Mouse (Mus musculus) midbrain, embryonic 13.5 days (tissue): ENCODE data around the gene Eno3. TPM values are rescaled to one million over a fixed set of nuclear protein-coding genes. Genes with fewer than 3 reads are reported as not detected.

Experiments
- ATAC-seq: fragments of 200-750 bp; cut with Nextera tagmentation; 2 replicates; pipeline ENCODE4 v1.8.0; 2017; ENCODE audit warnings: mild to moderate bottlenecking, moderate TSS enrichment, moderate library complexity
- H3K27ac ChIP-seq: fragments of 300-500 bp; sonication (generic); 2 replicates; pipeline ENCODE4 v1.5.1; 2015; ENCODE audit warnings: inconsistent platforms, mild to moderate bottlenecking, moderate library complexity
- H3K27me3 ChIP-seq: fragments of 300-500 bp; sonication (generic); 2 replicates; pipeline ENCODE4 v1.6.1; 2015; ENCODE audit warnings: mild to moderate bottlenecking, inconsistent platforms
- H3K36me3 ChIP-seq: fragments of 300-500 bp; sonication (generic); 2 replicates; pipeline ENCODE4 v1.6.1; 2015; ENCODE audit warnings: mild to moderate bottlenecking, inconsistent platforms
- H3K4me1 ChIP-seq: fragments of 300-500 bp; sonication (generic); replicated peaks from 2 replicates; pipeline ENCODE4 v1.6.1; 2015; ENCODE audit warnings: inconsistent platforms
- H3K4me2 ChIP-seq: fragments of 300-500 bp; sonication (generic); replicated peaks from 2 replicates; pipeline ENCODE4 v1.6.1; 2015; ENCODE audit warnings: moderate library complexity, mild to moderate bottlenecking, inconsistent platforms
- H3K4me3 ChIP-seq: fragments of 300-500 bp; sonication (generic); replicated peaks from 2 replicates; pipeline ENCODE4 v1.5.1; 2015; ENCODE audit warnings: mild to moderate bottlenecking, inconsistent platforms
- H3K9ac ChIP-seq: fragments of 300-500 bp; sonication (generic); replicated peaks from 2 replicates; pipeline ENCODE4 v1.6.1; 2015; ENCODE audit warnings: mild to moderate bottlenecking, inconsistent platforms
- H3K9me3 ChIP-seq: fragments of 300-500 bp; sonication (generic); 2 replicates; pipeline ENCODE4 v1.6.1; 2016; ENCODE audit warnings: mild to moderate bottlenecking, inconsistent platforms
- WGBS: fragments of 180-500 bp; shearing (Covaris S2); methylation state at CpG from one replicate; pipeline ENCODE4 v1.1.7; 2015; 5-methylcytosine and 5-hydroxymethylcytosine counted together
- polyA plus RNA-seq: library from polyadenylated mRNA; unstranded; fragments of >200 nt; fragmentation: Nextera tagmentation; extraction: Ambion mirVana; gene quantifications from 2 replicates; pipeline ENCODE4 v1.2.1, GENCODE M21; 2015

Eno3 gene
- polyA plus RNA-seq, 1 experiment from 2014 or later: 9.5 TPM

GRCm38 (mm10) chr11:70678092-70678491 lies 21.1 kb downstream of the Eno3 start:
- peaks cover 70% of the 10 kb centered on the region for H3K36me3 ChIP-seq
- H3K4me1 ChIP-seq: peaks cover 20% of the 10 kb centered on the region
- no peak overlapping the region for H3K4me3 ChIP-seq
- no peaks in the 10 kb centered on the region for H3K27me3 ChIP-seq
- 88% methylated on average over 9 of the region's 9 CpGs for WGBS
- H3K9ac ChIP-seq: no peak overlapping the region
- H3K4me2 ChIP-seq: no peak overlapping the region
- H3K27ac ChIP-seq: no peak overlapping the region
- H3K9me3 ChIP-seq: no peaks in the 10 kb centered on the region
- ATAC-seq: no peak

- H3K4me2 ChIP-seq: no peak overlapping the region
- peaks cover 22% of the 10 kb centered on the region for H3K4me1 ChIP-seq
- 82% methylated on average over 2 of the region's 2 CpGs for WGBS
- no peaks in the 10 kb centered on the region for H3K27me3 ChIP-seq
- no peak for ATAC-seq
- no peak overlapping the region for H3K4me3 ChIP-seq
- no peak overlapping the region for H3K9ac ChIP-seq
- H3K36me3 ChIP-seq: peaks cover 73% of the 10 kb centered on the region
- H3K27ac ChIP-seq: no peak overlapping the region
- no peaks in the 10 kb centered on the region for H3K9me3 ChIP-seq
These were observed 21.6 kb downstream of the Eno3 start for GRCm38 (mm10) chr11:70678576-70678975.

GRCm38 (mm10) chr11:70679361-70679760 lies 22.4 kb downstream of the Eno3 start:
- H3K4me1 ChIP-seq: peaks cover 22% of the 10 kb centered on the region
- H3K9me3 ChIP-seq: no peaks in the 10 kb centered on the region
- no peak for ATAC-seq
- H3K27me3 ChIP-seq: no peaks in the 10 kb centered on the region
- no peak overlapping the region for H3K9ac ChIP-seq
- H3K27ac ChIP-seq: no peak overlapping the region
- no peak overlapping the region for H3K4me2 ChIP-seq
- no peak overlapping the region for H3K4me3 ChIP-seq
- peaks cover 73% of the 10 kb centered on the region for H3K36me3 ChIP-seq
- WGBS: 95% methylated on average over 8 of the region's 8 CpGs

GRCm38 (mm10) chr11:70679894-70680293 lies 22.9 kb downstream of the Eno3 start:
- Histone ChIP-seq H3K27me3 (no peaks in the 10 kb centered on the region), H3K4me3 (no peak overlapping the region), H3K9ac (no peak overlapping the region), H3K4me2 (no peak overlapping the region), H3K4me1 (peaks cover 22% of the 10 kb centered on the region), H3K9me3 (no peaks in the 10 kb centered on the region), H3K36me3 (peaks cover 72% of the 10 kb centered on the region), H3K27ac (no peak overlapping the region)
- ATAC-seq: no peak
- 97% methylated on average over 6 of the region's 8 CpGs for WGBS

GRCm38 (mm10) chr11:70681170-70681569 lies 24.2 kb downstream of the Eno3 start:
- Histone ChIP-seq H3K4me2 (no peak overlapping the region), H3K9ac (peak overlapping the region; percentile 46; the same call in 1 of the 2 replicates), H3K36me3 (peaks cover 68% of the 10 kb centered on the region), H3K27me3 (no peaks in the 10 kb centered on the region), H3K9me3 (no peaks in the 10 kb centered on the region), H3K27ac (peak overlapping the region; percentile 79), H3K4me1 (peaks cover 26% of the 10 kb centered on the region), H3K4me3 (no peak overlapping the region)
- 0 out of 2 replicates have a peak, but pooled peaks have one; percentile 12 for ATAC-seq
- 67% methylated on average over 12 of the region's 12 CpGs for WGBS

- peak overlapping the region; percentile 32; the same call in 1 of the 2 replicates for H3K9ac ChIP-seq
- peaks cover 60% of the 10 kb centered on the region for H3K36me3 ChIP-seq
- H3K4me3 ChIP-seq: no peak overlapping the region
- H3K9me3 ChIP-seq: no peaks in the 10 kb centered on the region
- peak overlapping the region; percentile 79 for H3K27ac ChIP-seq
- H3K4me1 ChIP-seq: peaks cover 35% of the 10 kb centered on the region
- 15% methylated on average over 10 of the region's 11 CpGs for WGBS
- H3K27me3 ChIP-seq: no peaks in the 10 kb centered on the region
- peak; percentile 84 for ATAC-seq
- H3K4me2 ChIP-seq: peak overlapping the region; percentile 12; the same call in 1 of the 2 replicates
These were observed 25.0 kb downstream of the Eno3 start for GRCm38 (mm10) chr11:70681897-70682581.

- Histone ChIP-seq H3K4me1 (peaks cover 46% of the 10 kb centered on the region), H3K9ac (no peak overlapping the region), H3K4me3 (no peak overlapping the region), H3K9me3 (no peaks in the 10 kb centered on the region), H3K27ac (no peak overlapping the region), H3K36me3 (peaks cover 54% of the 10 kb centered on the region), H3K4me2 (no peak overlapping the region), H3K27me3 (no peaks in the 10 kb centered on the region)
- no peak for ATAC-seq
- WGBS: 89% methylated on average over 5 of the region's 5 CpGs
These were observed 26.6 kb downstream of the Eno3 start for GRCm38 (mm10) chr11:70683640-70684039.

- H3K4me2 ChIP-seq: peak overlapping the region; percentile 75
- ATAC-seq: peak; percentile 69
- H3K4me3 ChIP-seq: peak overlapping the region; percentile 88
- no peaks in the 10 kb centered on the region for H3K9me3 ChIP-seq
- H3K27ac ChIP-seq: peak overlapping the region; percentile 84
- WGBS: 3% methylated on average over 16 of the region's 16 CpGs
- H3K36me3 ChIP-seq: peaks cover 31% of the 10 kb centered on the region
- peaks cover 41% of the 10 kb centered on the region for H3K4me1 ChIP-seq
- no peaks in the 10 kb centered on the region for H3K27me3 ChIP-seq
- peak overlapping the region; percentile 90 for H3K9ac ChIP-seq
These were observed 30.0 kb downstream of the Eno3 start for GRCm38 (mm10) chr11:70686901-70687566.

- WGBS: 1% methylated on average over 55 of the region's 55 CpGs
These were observed 30.7 kb downstream of the Eno3 start, which contains the start of gene Camta2 for GRCm38 (mm10) chr11:70687601-70688199. Gene Camta2, minus strand, starts transcription at chr11:70688105.

GRCm38 (mm10) chr11:70688372-70688771 lies 31.4 kb downstream of the Eno3 start:
- no peaks in the 10 kb centered on the region for H3K9me3 ChIP-seq
- peak overlapping the region; percentile 84 for H3K27ac ChIP-seq
- H3K4me1 ChIP-seq: peaks cover 29% of the 10 kb centered on the region
- H3K36me3 ChIP-seq: peaks cover 20% of the 10 kb centered on the region
- no peaks in the 10 kb centered on the region for H3K27me3 ChIP-seq
- peak overlapping the region; percentile 75 for H3K4me2 ChIP-seq
- H3K9ac ChIP-seq: peak overlapping the region; percentile 90
- H3K4me3 ChIP-seq: peak overlapping the region; percentile 88
- WGBS: 8% methylated on average over 8 of the region's 8 CpGs
- no peak for ATAC-seq

More at GRCm38 (mm10) chr11:70687601-70688199, 30.7 kb downstream of the Eno3 start, which contains the start of gene Camta2:
- Histone ChIP-seq H3K27me3 (no peaks in the 10 kb centered on the region), H3K4me3 (peak within 1 kb of the TSS; percentile 88), H3K9ac (peak within 1 kb of the TSS; percentile 90), H3K36me3 (peaks cover 26% of the 10 kb centered on the region), H3K4me1 (peaks cover 35% of the 10 kb centered on the region), H3K9me3 (no peaks in the 10 kb centered on the region), H3K27ac (peak within 1 kb of the TSS; percentile 84), H3K4me2 (peak within 1 kb of the TSS; percentile 75)
- ATAC-seq: peak; percentile 86

GRCm38 (mm10) chr11:70689578-70689977 lies 32.6 kb downstream of the Eno3 start:
- WGBS: 56% methylated on average over 4 of the region's 4 CpGs
- H3K9me3 ChIP-seq: no peaks in the 10 kb centered on the region
- peaks cover 29% of the 10 kb centered on the region for H3K4me1 ChIP-seq
- peaks cover 10% of the 10 kb centered on the region for H3K36me3 ChIP-seq
- no peaks in the 10 kb centered on the region for H3K27me3 ChIP-seq
- no peak overlapping the region for H3K9ac ChIP-seq
- ATAC-seq: no peak
- H3K4me2 ChIP-seq: no peak overlapping the region
- no peak overlapping the region for H3K4me3 ChIP-seq
- H3K27ac ChIP-seq: no peak overlapping the region

GRCm38 (mm10) chr11:70693504-70693903 lies 36.5 kb downstream of the Eno3 start:
- 69% methylated on average over 3 of the region's 3 CpGs for WGBS
- no peaks in the 10 kb centered on the region for H3K9me3 ChIP-seq
- no peaks in the 10 kb centered on the region for H3K27me3 ChIP-seq
- no peak for ATAC-seq
- H3K9ac ChIP-seq: no peak overlapping the region
- H3K36me3 ChIP-seq: no peaks in the 10 kb centered on the region
- no peak overlapping the region for H3K4me2 ChIP-seq
- H3K4me3 ChIP-seq: no peak overlapping the region
- no peak overlapping the region for H3K27ac ChIP-seq
- H3K4me1 ChIP-seq: peaks cover 6% of the 10 kb centered on the region
